Mouse (Mus musculus): ENCODE measurements around the gene Kl.
A peak's percentile ranks its signal among the peaks of the same experiment; 100 is the strongest.

The Kl gene

DNA sequence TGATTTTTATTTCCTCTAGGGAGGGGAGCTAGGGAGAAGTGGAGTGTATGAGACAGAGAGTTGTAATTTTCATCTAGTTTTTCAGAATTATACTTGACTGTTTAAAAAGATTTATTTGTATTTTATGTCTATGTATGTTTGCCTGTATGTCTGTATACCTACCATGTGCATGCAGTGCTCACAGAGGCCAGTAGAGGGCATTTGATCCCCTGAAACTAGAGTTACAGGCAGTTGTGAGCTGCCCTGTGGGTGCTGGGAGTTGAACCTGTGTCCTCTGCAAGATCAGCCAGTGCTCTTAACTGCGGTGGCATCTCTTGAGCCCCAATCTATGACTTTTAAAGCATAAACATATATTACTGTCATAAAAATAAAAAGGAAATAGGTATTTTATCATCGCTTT is 15.5 kb downstream of the Kl start:
- no peak for DNase-seq

DNA sequence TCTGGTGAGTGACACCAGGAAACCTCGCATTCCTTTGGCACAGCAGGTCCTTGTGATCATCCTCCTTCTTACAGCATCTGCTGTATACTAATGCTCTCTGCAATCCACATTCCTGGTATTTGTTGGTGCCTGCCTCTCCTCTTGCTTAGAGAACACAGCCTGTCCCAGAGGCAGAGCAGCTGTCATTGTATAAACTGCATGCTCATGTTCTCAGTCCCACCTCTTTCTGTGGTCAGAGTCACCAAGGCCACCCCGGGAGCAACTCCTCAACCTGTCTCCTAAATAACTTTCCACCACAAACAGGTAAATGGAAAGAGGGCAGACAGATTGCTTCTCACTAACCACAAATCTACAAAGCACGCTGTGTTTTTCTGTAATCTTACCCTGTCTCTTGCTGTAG is 18.1 kb downstream of the Kl start:
- no peak for DNase-seq

DNA sequence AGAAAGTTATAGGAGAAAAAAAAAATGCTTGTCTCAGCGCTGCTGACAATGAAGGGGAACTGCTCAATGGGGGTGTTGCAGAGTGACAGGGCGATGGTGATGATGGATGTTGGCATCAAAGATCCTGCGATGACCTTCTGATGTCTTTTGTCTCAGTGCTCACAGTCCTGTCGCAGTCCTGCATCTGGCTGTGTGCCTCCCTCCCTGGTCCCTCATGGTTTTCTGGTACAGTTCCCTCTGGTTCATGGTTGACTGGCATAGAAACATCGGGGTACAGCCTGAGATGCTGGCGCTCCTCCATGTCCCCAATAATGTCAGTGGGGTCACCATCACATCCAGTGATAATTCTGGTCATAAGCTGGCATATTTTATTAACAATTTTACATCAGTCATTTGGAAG is 18.7 kb downstream of the Kl start:
- DNase-seq = no peak

DNA sequence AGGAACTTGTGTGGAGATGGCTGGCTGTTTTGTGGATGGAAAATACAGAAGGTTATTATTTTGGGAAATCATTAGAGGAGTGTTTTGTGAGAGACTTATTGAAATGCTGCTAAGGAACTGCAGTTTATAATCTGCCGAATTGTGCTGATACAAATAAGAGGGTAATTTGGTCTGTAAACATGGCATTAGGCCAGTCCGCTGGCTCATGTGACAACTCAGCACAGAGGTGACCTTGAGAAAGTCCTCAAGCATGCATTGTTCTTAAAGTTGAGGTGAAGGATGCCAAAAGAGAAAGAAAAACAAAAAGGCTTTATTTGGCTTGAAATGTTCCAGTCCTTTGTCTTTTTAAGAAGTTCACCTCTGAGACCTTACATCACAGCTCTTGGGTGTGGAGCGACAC is 21.8 kb downstream of the Kl start:
- DNase-seq = peak; percentile 78

DNA sequence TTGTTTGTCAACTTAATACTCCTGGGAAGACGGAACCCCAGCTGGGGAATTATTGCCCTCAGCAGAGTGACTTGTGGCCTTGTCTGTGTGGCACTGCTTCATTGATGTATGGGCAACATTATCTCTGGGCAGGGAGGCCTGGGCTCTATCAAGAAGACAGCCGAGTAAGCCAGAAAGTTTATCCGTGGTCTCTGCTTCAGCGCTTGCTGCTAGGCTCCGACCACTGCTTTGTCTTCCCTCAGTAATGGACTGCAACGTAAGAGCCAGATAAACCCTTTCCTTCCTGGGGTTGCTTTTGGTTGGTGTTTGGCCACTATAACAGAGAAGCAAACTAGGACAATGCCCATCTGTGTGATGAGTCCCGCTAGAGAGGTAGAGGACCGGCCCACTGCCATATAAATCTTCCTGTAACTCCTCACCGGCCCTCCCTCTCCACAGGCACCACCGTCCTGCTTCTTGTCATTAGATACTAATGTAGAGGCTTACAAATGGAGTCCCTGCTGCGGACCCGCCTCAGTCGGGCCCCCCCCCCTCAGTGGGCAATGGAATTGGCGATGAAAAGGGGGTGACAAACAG is 25.1 kb downstream of the Kl start:
- DNase-seq = no peak

DNA sequence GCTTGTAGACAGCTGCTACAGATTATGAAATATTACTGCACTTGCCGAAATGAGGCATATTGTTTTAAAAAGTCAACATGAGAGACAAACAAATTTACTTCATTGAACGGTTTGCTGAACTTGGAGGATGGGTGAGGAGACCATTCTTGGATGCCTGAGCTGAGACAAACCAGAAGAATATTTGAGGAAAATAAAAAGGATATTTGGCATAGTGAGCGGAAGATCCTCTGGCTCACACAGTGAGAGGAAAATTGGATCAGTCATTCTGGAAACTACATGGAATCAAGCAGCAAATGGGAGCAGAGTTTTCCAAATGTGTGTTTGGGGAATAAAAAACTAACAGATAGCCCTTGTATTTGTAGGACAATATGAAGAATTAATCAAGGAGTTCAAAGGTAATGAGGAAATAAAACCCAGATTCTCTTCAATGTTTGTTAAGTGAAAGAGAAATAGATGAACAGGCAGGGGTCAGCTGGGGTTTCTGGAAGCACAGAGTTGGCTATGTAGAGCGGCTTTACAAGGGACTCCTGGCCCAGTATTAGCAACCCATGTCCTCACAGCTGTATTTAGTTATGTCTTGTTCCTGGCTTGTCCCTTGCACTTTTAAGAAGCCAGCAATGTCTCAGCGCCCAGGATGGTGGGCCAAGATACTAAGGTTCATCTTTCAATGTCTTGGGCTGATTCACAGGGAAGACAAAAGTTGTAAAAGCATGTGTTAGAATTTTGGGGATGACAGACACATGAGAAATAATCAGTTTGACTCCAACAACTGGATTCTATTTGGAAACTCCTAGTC is 27.1 kb downstream of the Kl start:
- DNase-seq = no peak

DNA sequence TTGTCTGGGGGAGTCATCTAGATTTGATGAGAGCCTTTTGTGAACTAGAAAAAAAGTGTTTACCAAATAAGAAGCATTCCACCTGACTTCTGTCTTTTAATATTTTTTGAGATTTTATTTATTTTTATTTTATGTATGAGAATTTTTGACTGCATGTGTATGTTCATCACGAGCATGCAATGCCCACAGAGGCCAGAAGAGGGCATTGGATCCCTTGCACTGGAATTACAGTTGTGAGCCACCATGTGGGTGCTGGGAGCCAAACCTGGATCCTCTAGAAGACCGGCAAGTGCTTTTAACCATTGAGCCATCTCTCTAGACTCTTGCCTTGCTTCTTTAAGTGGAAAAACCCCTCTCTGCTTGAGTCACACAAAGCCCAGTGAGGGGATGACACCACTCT is 29.7 kb downstream of the Kl start:
- no peak for DNase-seq

DNA sequence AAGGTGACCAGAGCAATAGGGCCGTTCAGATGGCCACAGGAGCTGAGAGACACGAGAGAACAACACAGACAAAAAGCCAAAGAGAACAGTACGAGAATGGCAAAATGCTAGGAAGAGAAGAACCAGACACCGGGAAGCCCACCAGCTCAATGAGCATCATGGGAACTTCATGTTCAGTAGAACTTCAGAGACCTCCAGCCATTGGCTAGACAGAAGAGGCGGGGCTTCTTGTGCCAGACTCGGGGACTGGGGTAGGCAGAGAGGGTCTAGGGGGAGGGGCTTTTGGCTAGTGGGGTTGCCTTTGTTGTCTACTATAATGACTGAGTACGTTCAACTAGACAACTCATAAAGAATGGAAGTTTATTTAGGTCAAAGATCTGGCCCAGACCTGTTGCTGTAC is 41.7 kb downstream of the Kl start:
- no peak for DNase-seq

DNA sequence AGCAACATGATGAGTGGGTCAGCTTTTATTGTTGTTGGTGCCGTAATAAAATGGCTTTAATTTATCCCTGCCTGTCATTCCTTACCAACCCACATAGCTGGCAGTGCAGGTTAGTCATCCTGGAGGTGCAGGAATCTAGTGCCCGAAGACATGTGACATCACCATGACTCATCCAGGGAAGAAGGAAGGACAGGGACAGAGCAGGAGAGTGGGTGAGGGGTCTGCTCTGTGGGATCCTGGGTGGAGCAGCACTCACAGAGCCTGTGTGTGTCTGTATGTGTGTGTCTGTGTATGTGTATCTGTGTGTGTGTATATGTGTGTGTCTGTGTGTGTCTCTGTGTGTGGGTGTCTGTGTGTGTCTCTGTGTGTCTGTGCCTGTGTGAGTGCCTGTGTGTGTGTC is 44.2 kb downstream of the Kl start:
- DNase-seq = no peak

DNA sequence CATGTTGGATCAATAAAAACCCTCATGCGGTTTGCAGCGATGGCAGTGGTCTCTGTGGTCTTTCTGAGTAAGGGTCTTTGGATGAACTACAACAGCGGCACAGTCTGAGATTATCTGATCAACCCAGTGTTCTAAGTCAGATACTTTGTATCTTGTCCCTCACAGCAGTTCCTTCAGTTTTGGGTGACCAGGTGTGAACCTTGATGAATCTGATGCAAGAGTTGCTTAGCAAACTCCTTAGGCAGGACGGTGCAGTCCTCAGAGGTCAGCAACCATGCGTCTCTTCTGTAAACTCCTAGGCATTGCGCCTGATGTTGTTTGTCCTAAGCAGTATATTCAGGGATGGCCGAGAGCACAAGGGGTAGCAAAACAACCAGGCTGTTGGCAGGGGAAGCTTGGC is 48.7 kb downstream of the Kl start:
- DNase-seq = no peak

DNA sequence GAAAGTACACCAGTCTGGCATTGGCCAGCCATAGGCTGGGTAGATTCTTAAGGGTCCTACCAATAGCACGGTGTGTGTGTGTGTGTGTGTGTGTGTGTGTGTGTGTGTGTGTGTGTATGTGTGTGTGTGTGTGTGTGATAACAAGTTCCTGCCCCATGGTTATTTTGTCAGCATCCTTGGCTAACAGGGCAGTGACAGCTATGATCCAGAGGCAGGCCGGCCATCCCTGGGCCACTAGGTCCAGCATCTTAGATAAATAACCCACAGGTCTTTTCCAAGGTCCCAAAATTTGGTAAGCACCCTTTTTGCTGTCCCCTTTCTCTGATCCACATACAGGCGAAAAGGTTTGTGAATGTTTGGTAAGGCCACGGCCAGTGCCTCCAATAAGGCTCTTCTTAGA is 49.6 kb downstream of the Kl start:
- DNase-seq = no peak

DNA sequence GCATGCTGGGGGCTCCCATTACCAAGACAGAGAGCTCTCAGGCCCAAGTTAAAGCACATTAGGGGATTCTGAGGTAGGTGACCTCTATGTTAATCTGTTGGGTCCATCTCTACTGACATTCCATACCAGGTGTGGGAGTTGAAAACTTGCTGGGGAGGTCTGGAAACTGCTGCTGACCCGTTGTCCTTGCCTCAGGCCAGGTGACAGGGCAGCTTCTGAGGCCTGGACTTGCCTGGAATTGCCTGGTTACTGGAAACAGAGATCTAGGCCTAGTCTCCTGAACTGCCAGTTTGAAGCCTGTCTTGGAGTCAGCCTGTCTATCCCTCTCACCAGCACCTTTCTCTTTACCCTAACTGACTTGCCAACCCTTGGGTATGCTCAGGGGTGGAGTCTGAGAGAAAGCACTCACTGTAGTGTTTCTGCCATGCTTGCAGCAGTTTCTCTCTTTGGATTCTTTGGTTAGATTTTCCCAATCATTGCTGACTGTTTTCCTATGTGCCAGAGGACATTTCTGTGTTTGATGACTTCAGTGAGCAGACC is 51.9 kb downstream of the Kl start:
- DNase-seq = peak; percentile 31

DNA sequence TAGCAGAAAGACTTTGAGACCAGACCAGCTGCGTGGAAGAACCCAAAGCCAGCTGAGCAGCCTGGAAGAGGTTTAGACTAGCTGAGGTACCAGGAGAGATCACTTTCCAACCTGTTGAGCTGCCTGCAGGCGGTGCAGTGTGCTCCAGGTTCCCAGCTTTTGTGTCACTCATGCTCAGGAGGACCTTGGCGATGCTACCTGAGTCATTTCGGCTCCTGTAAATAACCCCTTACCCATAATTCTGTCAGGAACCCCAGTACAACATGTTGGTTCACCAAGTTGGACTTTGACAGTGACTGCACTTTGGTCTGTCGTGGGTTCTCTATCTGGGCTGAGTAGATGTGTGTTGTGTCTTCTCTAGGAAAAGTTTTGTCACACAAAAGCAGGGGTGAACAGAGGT is 66.0 kb downstream of the Kl start:
- DNase-seq = peak; percentile 62

DNA sequence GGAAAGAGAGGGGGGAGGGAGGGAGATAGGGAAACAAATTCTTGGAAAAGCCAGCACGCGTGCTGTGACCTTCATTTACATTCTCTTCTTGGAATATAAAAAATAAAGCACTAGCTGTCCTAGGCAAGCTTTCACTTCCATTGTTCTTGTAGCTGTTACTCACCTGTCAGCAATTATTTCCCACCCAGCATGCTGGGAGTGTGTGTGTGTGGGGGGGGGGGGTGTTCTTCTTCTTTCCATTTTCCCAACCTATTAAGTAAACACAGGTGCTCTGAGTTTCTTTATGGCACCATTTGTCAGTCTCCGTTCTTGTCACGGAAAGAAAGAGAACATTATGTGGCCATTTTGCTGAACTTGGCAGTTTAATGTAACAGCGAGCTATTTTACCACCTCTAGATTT is 66.6 kb downstream of the Kl start:
- no peak for DNase-seq

DNA sequence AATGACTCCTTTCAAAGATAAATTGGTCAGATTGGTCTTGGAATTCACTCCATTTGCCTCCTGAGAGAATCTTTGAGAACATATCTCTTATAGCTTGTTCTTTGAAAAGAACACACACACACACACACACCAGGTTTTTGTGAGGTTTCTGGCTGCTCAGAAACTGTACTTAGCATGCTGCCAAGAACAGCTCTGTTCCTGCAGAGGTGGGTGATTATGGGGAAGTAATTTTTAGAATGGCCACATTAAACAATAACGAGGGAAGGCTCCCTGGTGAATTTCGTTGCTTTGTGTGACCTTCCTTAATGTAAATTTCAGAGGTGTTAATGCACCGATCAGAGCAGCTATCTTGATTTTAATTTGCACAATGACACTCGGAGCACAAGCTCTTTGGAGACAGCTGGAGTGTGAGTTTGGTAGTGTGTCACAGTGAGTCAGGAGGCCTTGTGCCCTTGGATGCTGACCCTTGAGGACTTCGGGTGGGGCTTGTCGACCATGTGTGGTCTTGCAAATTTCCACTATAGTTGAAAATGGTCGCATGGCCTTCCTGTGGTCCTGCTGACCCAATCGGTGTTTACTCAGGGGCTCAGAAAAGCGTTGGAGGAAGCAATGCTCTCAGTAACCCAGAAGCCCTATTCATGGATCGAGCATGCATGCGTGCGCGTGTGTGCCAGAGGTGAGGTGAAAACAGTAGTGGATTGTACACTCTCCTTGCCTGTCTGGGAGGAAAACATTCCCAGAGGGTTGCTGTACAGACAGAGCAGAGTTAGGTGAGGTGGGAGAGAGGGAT is 67.8 kb downstream of the Kl start:
- DNase-seq = no peak

DNA sequence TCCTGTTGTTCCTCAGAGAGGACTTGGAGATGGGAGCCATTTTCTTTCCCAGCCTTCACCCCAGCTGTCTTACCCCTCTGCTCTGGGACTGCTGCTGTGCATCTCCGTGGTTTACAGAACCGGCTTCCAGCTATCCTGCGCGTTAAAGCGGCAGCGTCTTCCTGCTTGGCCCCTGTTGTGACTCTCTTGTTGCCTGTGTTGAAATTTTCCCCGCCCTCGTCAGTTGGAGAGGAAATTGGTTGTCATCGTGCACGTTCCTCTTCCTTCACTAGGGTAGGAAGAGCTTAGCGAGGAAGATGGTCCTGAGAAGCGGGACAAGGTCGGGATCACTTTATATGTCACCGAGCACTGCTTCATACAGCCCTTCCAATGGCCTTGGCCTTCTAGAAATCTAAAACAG is 68.4 kb downstream of the Kl start:
- no peak for DNase-seq

DNA sequence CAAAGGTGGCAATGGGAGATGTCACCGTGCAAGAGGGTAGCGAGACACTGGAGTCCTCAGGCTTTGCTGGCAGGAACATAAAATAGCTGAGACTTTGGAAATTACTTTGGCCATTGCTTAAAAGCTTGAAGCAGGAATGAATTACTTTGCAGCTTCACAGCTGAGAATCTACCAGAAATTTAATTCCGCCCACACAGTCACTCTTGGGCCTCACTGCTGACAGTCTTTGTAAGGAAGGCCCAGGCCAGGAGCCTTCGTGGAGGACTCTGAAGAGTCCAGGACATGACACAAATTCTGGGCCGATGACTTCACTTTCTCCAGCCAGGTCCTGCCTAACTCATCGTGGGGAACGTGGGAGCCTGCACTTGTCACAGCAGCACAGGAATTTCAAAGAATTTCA is 69.6 kb downstream of the Kl start:
- DNase-seq = no peak

DNA sequence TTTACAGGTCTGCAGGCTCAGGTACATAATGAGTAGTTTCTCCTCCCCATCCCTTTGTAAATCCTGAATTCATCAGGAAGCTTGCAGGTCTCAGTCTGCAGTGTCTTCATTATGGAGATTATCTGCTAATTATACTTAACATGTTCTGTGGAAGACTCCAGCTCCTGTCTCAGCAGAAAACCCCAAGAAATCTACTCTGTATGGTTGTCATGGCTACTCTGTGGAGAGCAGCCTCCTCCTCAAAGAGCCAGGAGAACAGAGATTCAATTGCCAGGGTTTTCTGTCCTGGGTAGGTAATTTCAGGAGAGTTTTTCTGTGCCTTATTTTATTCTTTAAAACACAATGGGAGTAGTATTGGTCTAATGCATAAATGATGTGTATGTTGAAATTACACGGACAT is 70.5 kb downstream of the Kl start:
- DNase-seq = no peak

DNA sequence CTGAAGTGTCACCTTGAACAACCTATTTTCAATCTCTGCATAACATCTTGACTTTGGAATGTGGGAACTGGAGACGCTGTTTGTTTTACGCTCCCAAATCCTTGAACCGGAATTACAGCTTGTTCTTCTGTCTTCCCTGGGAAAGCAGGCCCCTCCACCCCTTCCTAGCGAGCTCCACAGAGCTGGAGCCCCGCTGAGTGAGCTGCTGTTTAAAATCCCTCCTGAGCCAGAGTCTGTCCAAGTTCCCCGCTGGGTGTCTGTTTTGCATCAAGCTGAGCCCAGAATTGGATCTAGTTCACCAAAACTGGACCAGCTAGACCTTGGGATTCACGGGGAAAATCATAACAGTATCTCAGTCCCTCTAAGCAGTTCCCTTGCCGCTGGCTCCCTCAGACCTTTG is 71.1 kb downstream of the Kl start:
- DNase-seq = peak; percentile 27

DNA sequence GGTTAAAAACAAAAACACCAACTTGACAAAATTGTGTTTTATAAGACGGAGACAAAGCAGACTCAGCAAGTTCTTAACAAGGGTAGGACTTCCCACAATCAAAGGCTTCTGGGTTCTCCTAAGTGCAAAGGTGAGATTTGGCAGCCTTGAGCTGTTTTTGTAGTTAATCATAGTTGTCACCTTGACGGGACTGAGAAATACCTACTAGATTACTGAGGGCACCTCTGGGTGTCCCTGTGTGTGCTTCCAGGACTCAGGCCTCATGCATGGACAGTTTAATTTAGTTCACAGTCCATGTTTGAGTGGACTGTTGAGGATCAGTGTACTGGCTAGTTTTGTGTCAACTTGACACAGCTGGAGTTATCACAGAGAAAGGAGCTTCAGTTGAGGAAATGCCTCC is 72.1 kb downstream of the Kl start:
- peak; percentile 85 for DNase-seq

DNA sequence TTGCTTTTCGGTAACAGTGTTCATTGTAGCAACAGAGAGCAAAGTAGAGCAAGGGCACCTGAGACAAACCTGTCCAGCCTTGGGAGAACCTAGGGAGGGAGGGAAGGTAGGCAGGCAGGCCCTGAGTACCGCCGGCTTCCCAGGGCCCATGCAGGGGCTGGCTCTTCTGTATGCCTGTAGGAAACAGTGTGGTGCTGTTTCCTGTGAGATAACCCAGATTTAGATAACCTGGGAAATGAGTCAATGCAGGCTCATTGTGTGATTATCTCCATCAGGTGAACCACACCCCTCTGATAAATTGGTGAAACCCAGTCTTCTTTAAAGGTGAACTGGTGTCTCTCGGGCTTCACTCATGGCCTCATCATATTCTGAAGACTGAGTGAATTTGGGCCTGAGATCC is 73.7 kb downstream of the Kl start:
- DNase-seq = no peak

DNA sequence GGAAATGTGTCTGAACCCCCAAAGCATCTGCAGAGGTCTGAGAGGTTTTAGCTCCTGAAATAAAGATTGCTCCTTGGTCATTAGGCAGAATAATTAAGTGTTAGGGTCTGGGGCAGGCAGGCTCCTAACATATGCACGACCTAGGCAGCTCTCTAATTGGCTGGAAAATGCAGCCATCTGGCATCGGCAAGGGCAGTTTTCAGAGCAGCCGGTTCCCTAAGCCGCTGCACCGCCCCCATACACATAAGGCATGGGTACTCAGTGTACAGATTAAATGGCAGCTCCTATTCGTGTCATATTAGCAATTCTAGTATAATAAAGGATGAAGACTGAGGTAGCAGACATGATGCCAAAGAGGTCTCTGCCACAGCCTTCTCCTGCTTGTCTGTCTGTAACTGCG is 74.8 kb downstream of the Kl start:
- DNase-seq = no peak

DNA sequence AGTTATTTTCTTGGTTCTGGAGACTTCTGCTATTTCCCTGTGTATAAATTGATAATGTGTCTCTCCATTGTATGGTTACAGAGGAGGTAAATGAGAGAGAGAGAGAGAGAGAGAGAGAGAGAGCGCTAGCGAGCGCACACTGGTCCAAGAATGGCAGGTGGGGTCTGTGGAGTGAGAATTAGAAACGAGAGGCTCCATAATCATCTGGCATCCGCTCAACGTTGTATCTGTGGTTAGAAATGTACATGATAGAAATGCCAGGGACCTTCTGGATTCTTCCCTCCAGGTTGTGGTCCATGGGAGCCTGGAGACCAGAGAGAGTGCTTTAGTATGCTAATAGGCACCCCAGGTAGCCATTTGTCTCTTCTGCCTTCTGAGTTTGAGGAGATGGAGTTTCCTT is 76.5 kb downstream of the Kl start:
- DNase-seq = no peak

Data from kidney, adult 9 months (tissue).